Mouse (Mus musculus): Measurements from ENCODE around the gene Shank2. TPM values are rescaled to one million over a fixed set of nuclear protein-coding genes. Genes with fewer than 3 reads are reported as not detected.

Gene Shank2
- polyA plus RNA-seq (2014; fragmentation: Illumina TruSeq; extraction: RNeasy Lipid Tissue Mini Kit (QIAGEN cat#74804); ENCODE audit: low replicate concordance) = 0.93 TPM

GRCm38 (mm10) chr7:144001628-144002027 is at the start of gene Shank2:
Gene Shank2, plus strand, starts transcription at chr7:144001928.

GRCm38 (mm10) chr7:144470545-144471059 is 468.9 kb downstream of the Shank2 start, which contains the start of gene Cttn:
Gene Cttn, minus strand, starts transcription at chr7:144471009.

Other genes with a start within 250 kb of the Shank2 start
- gene Osbpl5, start 244.9 kb upstream of the Shank2 start, polyA plus RNA-seq (2014; fragmentation: Illumina TruSeq; extraction: RNeasy Lipid Tissue Mini Kit (QIAGEN cat#74804); ENCODE audit: low replicate concordance) = 0.45 TPM
- gene Mrgprg, start 234.9 kb upstream of the Shank2 start, polyA plus RNA-seq (2014; fragmentation: Illumina TruSeq; extraction: RNeasy Lipid Tissue Mini Kit (QIAGEN cat#74804); ENCODE audit: low replicate concordance) = not detected
- 0.19 TPM for gene Mrgpre, start 217.4 kb upstream of the Shank2 start, polyA plus RNA-seq (2014; fragmentation: Illumina TruSeq; extraction: RNeasy Lipid Tissue Mini Kit (QIAGEN cat#74804); ENCODE audit: low replicate concordance)
- 48.4 TPM for gene Nadsyn1, start 179.1 kb upstream of the Shank2 start, polyA plus RNA-seq (2014; fragmentation: Illumina TruSeq; extraction: RNeasy Lipid Tissue Mini Kit (QIAGEN cat#74804); ENCODE audit: low replicate concordance)
- 3.8 TPM for gene Dhcr7, start 178.8 kb upstream of the Shank2 start, polyA plus RNA-seq (2014; fragmentation: Illumina TruSeq; extraction: RNeasy Lipid Tissue Mini Kit (QIAGEN cat#74804); ENCODE audit: low replicate concordance)
- gene Gm498, start 135.1 kb upstream of the Shank2 start, polyA plus RNA-seq (2014; fragmentation: Illumina TruSeq; extraction: RNeasy Lipid Tissue Mini Kit (QIAGEN cat#74804); ENCODE audit: low replicate concordance) = not detected